Mouse (Mus musculus) ES-Bruce4 (cell line): ENCODE measurements around the gene Col9a2. TPM values are rescaled to one million over a fixed set of nuclear protein-coding genes. Genes with fewer than 3 reads are reported as not detected.

Experiments
- H3K27ac ChIP-seq: 2 replicates; pipeline ENCODE4 v1.5.1; 2012; ENCODE audit warnings: low read length, inconsistent platforms; ENCODE audit not compliant: insufficient read depth
- H3K27me3 ChIP-seq: 2 replicates; pipeline ENCODE4 v1.6.1; 2012; ENCODE audit warnings: mild to moderate bottlenecking, low read length, inconsistent platforms; ENCODE audit not compliant: control insufficient read depth, poor library complexity, insufficient read depth, severe bottlenecking
- H3K36me3 ChIP-seq: 2 replicates; pipeline ENCODE4 v1.6.1; 2012; ENCODE audit warnings: inconsistent platforms, mild to moderate bottlenecking, low read length, moderate library complexity; ENCODE audit not compliant: control insufficient read depth, poor library complexity, insufficient read depth, severe bottlenecking
- H3K4me1 ChIP-seq: one replicate; pipeline ENCODE4 v1.8.1; 2011; ENCODE audit warnings: low read length; ENCODE audit not compliant: control insufficient read depth, insufficient read depth
- H3K4me3 ChIP-seq: 2 replicates; pipeline ENCODE4 v1.5.1; 2011; ENCODE audit warnings: low read depth, mild to moderate bottlenecking, low read length
- H3K9ac ChIP-seq: 2 replicates; pipeline ENCODE4 v1.6.1; 2012; ENCODE audit warnings: low read depth, mild to moderate bottlenecking, inconsistent platforms; ENCODE audit not compliant: poor library complexity, severe bottlenecking
- H3K9me3 ChIP-seq: replicated peaks from 2 replicates; pipeline ENCODE4 v1.6.1; 2012; ENCODE audit warnings: mild to moderate bottlenecking, low read length, inconsistent platforms; ENCODE audit not compliant: control insufficient read depth, poor library complexity, insufficient read depth, severe bottlenecking
- CTCF ChIP-seq: IDR thresholded peaks from one replicate; pipeline ENCODE4 v1.8.1; 2011; ENCODE audit warnings: low read depth, low read length
- EP300 ChIP-seq: IDR thresholded peaks from 2 replicates; pipeline ENCODE4 v1.6.1; 2011; ENCODE audit warnings: low read depth, low read length; ENCODE audit not compliant: insufficient read depth
- POLR2A ChIP-seq: IDR thresholded peaks from one replicate; pipeline ENCODE4 v1.8.1; 2011; ENCODE audit warnings: low read length; ENCODE audit not compliant: insufficient read depth
- polyA plus RNA-seq: library from polyadenylated mRNA; stranded (reverse); fragments of >200 nt; gene quantifications from 2 replicates; pipeline ENCODE4 v1.2.4, GENCODE M21; 2011; ENCODE audit warnings: low read depth; ENCODE audit not compliant: missing spikeins, insufficient read depth, insufficient read length

The Col9a2 gene
- polyA plus RNA-seq, 1 experiment = 5.8 TPM

DNA sequence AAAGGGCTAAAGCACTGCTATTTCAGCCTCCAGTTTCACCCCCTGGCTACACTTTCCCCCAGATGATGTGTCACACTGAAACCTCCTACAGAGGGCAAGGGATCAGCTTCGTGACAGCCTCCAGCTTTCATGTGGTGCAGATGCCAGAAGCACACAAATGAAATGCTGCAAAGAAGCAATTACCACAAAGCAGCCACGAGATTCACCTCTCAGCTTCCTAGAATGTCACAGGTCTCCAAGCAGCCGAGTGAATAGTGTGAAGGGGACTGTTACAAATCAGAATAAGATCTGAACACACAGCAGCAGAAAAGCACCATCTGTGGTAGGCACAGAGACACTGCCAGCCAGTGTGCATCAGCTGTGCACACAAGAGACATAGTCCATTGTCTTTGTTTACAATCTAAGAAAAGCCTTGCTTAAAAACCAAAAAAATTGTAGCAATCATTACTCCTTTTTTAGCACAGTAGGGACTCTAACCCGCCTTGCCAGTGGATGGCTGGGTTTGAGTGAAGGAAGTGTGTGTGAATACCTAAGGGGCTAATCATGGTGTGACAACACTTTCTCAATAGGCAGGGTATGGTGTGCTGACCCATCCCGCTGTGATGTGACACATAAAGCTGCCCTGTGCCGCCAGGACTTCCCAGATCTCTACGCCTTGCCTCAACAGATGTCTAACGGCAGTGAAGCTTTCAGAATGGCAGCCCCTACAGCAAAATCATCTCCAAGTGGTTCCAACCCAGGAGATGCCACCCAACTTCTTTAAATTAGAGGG is 36.6 kb upstream of the Col9a2 start:
- TF ChIP-seq POLR2A (no peak), CTCF (no peak), EP300 (no peak)
- H3K9me3 ChIP-seq = no peaks in the 10 kb centered on the region
- H3K9ac ChIP-seq = no peak overlapping the region
- no peaks in the 10 kb centered on the region for H3K27me3 ChIP-seq
- H3K36me3 ChIP-seq = no peaks in the 10 kb centered on the region
- no peak overlapping the region for H3K27ac ChIP-seq
- H3K4me1 ChIP-seq = no peaks in the 10 kb centered on the region
- no peak overlapping the region for H3K4me3 ChIP-seq

DNA sequence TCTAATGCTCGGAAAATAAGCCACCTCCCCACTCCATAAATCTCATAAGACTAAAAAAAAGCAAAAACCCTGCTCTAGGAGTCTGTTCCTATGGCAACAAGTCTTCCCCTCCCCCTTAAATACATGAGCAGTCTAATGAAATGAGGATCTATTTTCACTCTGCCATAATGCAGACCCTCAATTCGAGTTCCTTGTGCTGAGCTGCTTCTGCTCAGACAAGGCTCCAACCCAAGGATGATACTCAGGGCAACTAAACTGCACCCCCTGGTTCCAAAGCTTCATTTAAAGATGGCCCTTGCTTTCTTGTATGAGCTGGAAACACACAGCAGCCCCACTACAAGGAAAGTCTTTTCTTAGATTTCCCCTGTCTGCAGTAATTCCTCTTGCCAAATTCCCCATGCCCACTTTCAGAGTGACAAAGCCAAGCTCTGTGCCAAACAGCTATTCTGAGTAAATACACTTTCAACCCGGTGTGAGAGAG is 35.5 kb upstream of the Col9a2 start:
- TF ChIP-seq POLR2A (no peak), CTCF (no peak), EP300 (no peak)
- H3K27ac ChIP-seq = no peak overlapping the region
- no peak overlapping the region for H3K9ac ChIP-seq
- no peaks in the 10 kb centered on the region for H3K4me1 ChIP-seq
- no peaks in the 10 kb centered on the region for H3K27me3 ChIP-seq
- no peaks in the 10 kb centered on the region for H3K36me3 ChIP-seq
- H3K4me3 ChIP-seq = no peak overlapping the region
- H3K9me3 ChIP-seq = no peaks in the 10 kb centered on the region

GRCm38 (mm10) chr4:121004679-121005078 is 34.5 kb upstream of the Col9a2 start:
- Histone ChIP-seq H3K27ac (no peak overlapping the region), H3K4me3 (no peak overlapping the region), H3K9me3 (no peaks in the 10 kb centered on the region), H3K4me1 (no peaks in the 10 kb centered on the region), H3K36me3 (no peaks in the 10 kb centered on the region), H3K27me3 (no peaks in the 10 kb centered on the region), H3K9ac (no peak overlapping the region)
- TF ChIP-seq EP300 = no peak
- TF ChIP-seq CTCF = no peak
- TF ChIP-seq POLR2A = no peak

GRCm38 (mm10) chr4:121007006-121007405 is 32.2 kb upstream of the Col9a2 start:
- H3K9me3 ChIP-seq = no peaks in the 10 kb centered on the region

DNA sequence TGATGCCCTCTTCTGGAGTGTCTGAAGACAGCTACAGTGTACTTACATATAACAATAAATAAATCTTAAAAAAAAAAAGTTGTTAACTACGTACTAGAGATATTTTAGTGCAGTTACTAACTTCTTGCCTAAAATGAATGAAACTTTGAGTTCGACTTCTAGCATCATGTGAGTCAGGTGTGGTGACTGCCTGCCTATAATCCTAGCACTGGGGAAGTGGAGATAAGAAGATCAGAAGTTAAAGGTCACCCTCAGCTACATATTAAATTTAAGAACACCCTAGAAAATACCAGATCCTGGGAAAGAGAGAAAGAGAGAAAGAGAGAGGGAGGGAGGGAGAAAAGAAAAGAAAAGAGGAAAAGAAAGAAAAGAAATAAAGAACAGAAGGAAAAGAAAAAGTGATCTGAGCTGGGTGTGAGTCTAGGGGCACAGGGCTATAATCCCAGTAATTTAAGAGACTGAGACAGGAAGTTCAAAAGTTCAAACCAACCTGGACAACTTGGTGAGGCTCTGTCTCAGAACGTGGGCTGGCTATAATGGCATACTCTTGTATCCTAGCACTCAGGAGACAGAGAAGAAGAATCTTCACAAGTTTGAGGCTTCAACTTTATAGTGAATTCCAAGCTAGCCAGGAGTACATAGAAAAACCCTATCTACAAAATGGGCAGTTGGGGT is 31.0 kb upstream of the Col9a2 start:
- Histone ChIP-seq H3K9me3 (no peaks in the 10 kb centered on the region), H3K36me3 (no peaks in the 10 kb centered on the region), H3K9ac (no peak overlapping the region), H3K4me3 (no peak overlapping the region), H3K27ac (no peak overlapping the region), H3K27me3 (no peaks in the 10 kb centered on the region), H3K4me1 (no peaks in the 10 kb centered on the region)
- TF ChIP-seq CTCF (no peak), POLR2A (no peak), EP300 (no peak)

More at GRCm38 (mm10) chr4:121007006-121007405, 32.2 kb upstream of the Col9a2 start:
- Histone ChIP-seq H3K4me3 (no peak overlapping the region), H3K4me1 (no peaks in the 10 kb centered on the region), H3K9ac (no peak overlapping the region), H3K36me3 (no peaks in the 10 kb centered on the region), H3K27me3 (no peaks in the 10 kb centered on the region), H3K27ac (no peak overlapping the region)
- TF ChIP-seq CTCF = no peak
- TF ChIP-seq POLR2A = no peak
- TF ChIP-seq EP300 = no peak

- H3K27ac ChIP-seq = no peak overlapping the region
Measured at GRCm38 (mm10) chr4:121009151-121009550, 30.0 kb upstream of the Col9a2 start.

More at GRCm38 (mm10) chr4:121009151-121009550, 30.0 kb upstream of the Col9a2 start:
- Histone ChIP-seq H3K9ac (no peak overlapping the region), H3K27me3 (no peaks in the 10 kb centered on the region), H3K4me3 (no peak overlapping the region), H3K36me3 (no peaks in the 10 kb centered on the region), H3K9me3 (no peaks in the 10 kb centered on the region), H3K4me1 (no peaks in the 10 kb centered on the region)
- TF ChIP-seq CTCF (no peak), POLR2A (no peak), EP300 (no peak)
